Mouse (Mus musculus) forebrain, embryonic 14.5 days (tissue): ENCODE results near the gene Palm2. TPM values are rescaled to one million over a fixed set of nuclear protein-coding genes. Genes with fewer than 3 reads are reported as not detected.

ENCODE experiments used
- ATAC-seq: fragments of 200-750 bp; cut with Nextera tagmentation; 2 replicates; pipeline ENCODE4 v1.8.0; 2017; ENCODE audit warnings: mild to moderate bottlenecking, moderate library complexity
- DNase-seq: peaks from one replicate; pipeline ENCODE4 v3.0.0-alpha.2; 2015; ENCODE audit warnings: low spot score
- H3K27ac ChIP-seq: fragments of 300-500 bp; sonication (generic); 2 replicates; pipeline ENCODE4 v1.5.1; 2014; ENCODE audit warnings: low read depth, mild to moderate bottlenecking, control low read depth, low read length, moderate library complexity
- H3K27me3 ChIP-seq: fragments of 300-500 bp; sonication (generic); replicated peaks from 2 replicates; pipeline ENCODE4 v1.6.1; 2014; ENCODE audit warnings: low read length, control low read depth, mixed read lengths; ENCODE audit not compliant: control insufficient read depth, insufficient read depth
- H3K36me3 ChIP-seq: fragments of 300-500 bp; sonication (generic); 2 replicates; pipeline ENCODE4 v1.6.1; 2014; ENCODE audit warnings: low read length, control low read depth; ENCODE audit not compliant: control insufficient read depth, insufficient read depth
- H3K4me1 ChIP-seq: fragments of 300-500 bp; sonication (generic); 2 replicates; pipeline ENCODE4 v1.6.1; 2014; ENCODE audit warnings: antibody characterized with exemption, low read length, control low read depth; ENCODE audit not compliant: control insufficient read depth, insufficient read depth
- H3K4me2 ChIP-seq: fragments of 300-500 bp; sonication (generic); 2 replicates; pipeline ENCODE4 v1.6.1; 2014; ENCODE audit warnings: mild to moderate bottlenecking, control low read depth, low read length
- H3K4me3 ChIP-seq: fragments of 300-500 bp; sonication (generic); 2 replicates; pipeline ENCODE4 v1.5.1; 2014; ENCODE audit warnings: low read depth, low read length, control low read depth
- H3K9ac ChIP-seq: fragments of 300-500 bp; sonication (generic); 2 replicates; pipeline ENCODE4 v1.6.1; 2014; ENCODE audit warnings: mild to moderate bottlenecking, low read length, control low read depth, moderate library complexity
- H3K9me3 ChIP-seq: fragments of 300-500 bp; sonication (generic); replicated peaks from 2 replicates; pipeline ENCODE4 v1.6.1; 2016; ENCODE audit warnings: low read length, control low read depth, mixed read lengths; ENCODE audit not compliant: control insufficient read depth
- WGBS: fragments of 180-500 bp; shearing (Covaris S2); extraction: QIAGEN DNeasy Blood & Tissue Kit; methylation state at CpG from one replicate; pipeline ENCODE4 v1.1.7; 2014; 5-methylcytosine and 5-hydroxymethylcytosine counted together
- polyA plus RNA-seq: library from polyadenylated mRNA; unstranded; fragments of >200 nt; fragmentation: Nextera tagmentation; extraction: Ambion mirVana; gene quantifications from 2 replicates; pipeline ENCODE4 v1.2.1, GENCODE M21; 2014

The Palm2 gene
- polyA plus RNA-seq, 1 experiment from 2014 or later, result 2.3 TPM

- WGBS, result 19% methylated on average over 19 of the region's 19 CpGs
- no peaks in the 10 kb centered on the region for H3K27me3 ChIP-seq
- H3K9ac ChIP-seq, result peak overlapping the region; percentile 74
- peak overlapping the region; percentile 93 for H3K4me2 ChIP-seq
- no peak overlapping the region for H3K27ac ChIP-seq
- no peaks in the 10 kb centered on the region for H3K9me3 ChIP-seq
- peak overlapping the region; percentile 64 for H3K4me3 ChIP-seq
- no peaks in the 10 kb centered on the region for H3K36me3 ChIP-seq
- peaks cover 3% of the 10 kb centered on the region; the same call in 1 of the 2 replicates for H3K4me1 ChIP-seq
- DNase-seq, result peak; percentile 20
- peak; percentile 33 for ATAC-seq
Measured at GRCm38 (mm10) chr4:57434705-57435360, 786 bp downstream of the Palm2 start.

- 45% methylated on average over 4 of the region's 4 CpGs for WGBS
- ATAC-seq (no peak), DNase-seq (peak; percentile 16)
- Histone ChIP-seq H3K4me3 (no peak overlapping the region), H3K4me1 (peaks cover 3% of the 10 kb centered on the region; the same call in 1 of the 2 replicates), H3K36me3 (no peaks in the 10 kb centered on the region), H3K27ac (no peak overlapping the region), H3K9ac (no peak overlapping the region), H3K27me3 (no peaks in the 10 kb centered on the region), H3K9me3 (no peaks in the 10 kb centered on the region), H3K4me2 (no peak overlapping the region)
Measured at GRCm38 (mm10) chr4:57436286-57436685, 2.2 kb downstream of the Palm2 start.

- H3K9me3 ChIP-seq, result no peaks in the 10 kb centered on the region
- ATAC-seq, result no peak
- no peak overlapping the region for H3K9ac ChIP-seq
- H3K4me1 ChIP-seq, result no peaks in the 10 kb centered on the region
- no peaks in the 10 kb centered on the region for H3K36me3 ChIP-seq
- WGBS, result 80% methylated on average over 2 of the region's 2 CpGs
- DNase-seq, result no peak
- H3K4me2 ChIP-seq, result no peak overlapping the region
- H3K27me3 ChIP-seq, result no peaks in the 10 kb centered on the region
- no peak overlapping the region for H3K27ac ChIP-seq
- H3K4me3 ChIP-seq, result no peak overlapping the region
Measured at GRCm38 (mm10) chr4:57446082-57446481, 12.0 kb downstream of the Palm2 start.

- no peak for DNase-seq
- 63% methylated on average over 4 of the region's 4 CpGs for WGBS
- H3K4me1 ChIP-seq, result no peaks in the 10 kb centered on the region
- no peak overlapping the region for H3K9ac ChIP-seq
- H3K27me3 ChIP-seq, result no peaks in the 10 kb centered on the region
- ATAC-seq, result no peak
- H3K36me3 ChIP-seq, result no peaks in the 10 kb centered on the region
- no peak overlapping the region for H3K4me2 ChIP-seq
- H3K27ac ChIP-seq, result no peak overlapping the region
- no peaks in the 10 kb centered on the region for H3K9me3 ChIP-seq
- H3K4me3 ChIP-seq, result no peak overlapping the region
Measured at GRCm38 (mm10) chr4:57446854-57447444, 12.9 kb downstream of the Palm2 start.

- WGBS, result 25% methylated on average over 3 of the region's 3 CpGs
- Histone ChIP-seq H3K27ac (no peak overlapping the region), H3K4me2 (no peak overlapping the region), H3K9me3 (no peaks in the 10 kb centered on the region), H3K4me3 (no peak overlapping the region), H3K27me3 (no peaks in the 10 kb centered on the region), H3K4me1 (no peaks in the 10 kb centered on the region), H3K36me3 (no peaks in the 10 kb centered on the region), H3K9ac (no peak overlapping the region)
- DNase-seq, result peak; percentile 55
- ATAC-seq, result no peak
Measured at GRCm38 (mm10) chr4:57451896-57452295, 17.8 kb downstream of the Palm2 start.

- no peak for ATAC-seq
- 94% methylated on average over 5 of the region's 5 CpGs for WGBS
Measured at GRCm38 (mm10) chr4:57452661-57453060, 18.6 kb downstream of the Palm2 start.

GRCm38 (mm10) chr4:57462378-57462777 is 28.3 kb downstream of the Palm2 start:
- Histone ChIP-seq H3K27ac (no peak overlapping the region), H3K4me2 (no peak overlapping the region), H3K9ac (no peak overlapping the region), H3K4me1 (no peaks in the 10 kb centered on the region), H3K4me3 (no peak overlapping the region), H3K9me3 (no peaks in the 10 kb centered on the region), H3K36me3 (no peaks in the 10 kb centered on the region), H3K27me3 (no peaks in the 10 kb centered on the region)
- ATAC-seq (no peak), DNase-seq (peak; percentile 20)
- 41% methylated on average over 2 of the region's 3 CpGs for WGBS

More at GRCm38 (mm10) chr4:57452661-57453060, 18.6 kb downstream of the Palm2 start:
- no peak overlapping the region for H3K9ac ChIP-seq
- no peak for DNase-seq
- no peak overlapping the region for H3K27ac ChIP-seq
- H3K9me3 ChIP-seq, result no peaks in the 10 kb centered on the region
- no peaks in the 10 kb centered on the region for H3K27me3 ChIP-seq
- no peaks in the 10 kb centered on the region for H3K4me1 ChIP-seq
- no peak overlapping the region for H3K4me2 ChIP-seq
- no peaks in the 10 kb centered on the region for H3K36me3 ChIP-seq
- H3K4me3 ChIP-seq, result no peak overlapping the region

- Histone ChIP-seq H3K36me3 (no peaks in the 10 kb centered on the region), H3K27me3 (no peaks in the 10 kb centered on the region), H3K4me3 (no peak overlapping the region), H3K27ac (no peak overlapping the region), H3K9me3 (no peaks in the 10 kb centered on the region), H3K4me1 (no peaks in the 10 kb centered on the region), H3K4me2 (no peak overlapping the region), H3K9ac (no peak overlapping the region)
- WGBS, result 86% methylated on average over 7 of the region's 7 CpGs
- no peak for ATAC-seq
- DNase-seq, result no peak
Measured at GRCm38 (mm10) chr4:57482435-57482834, 48.4 kb downstream of the Palm2 start.

- H3K4me3 ChIP-seq, result no peak overlapping the region
- no peaks in the 10 kb centered on the region for H3K27me3 ChIP-seq
- H3K27ac ChIP-seq, result no peak overlapping the region
- no peaks in the 10 kb centered on the region for H3K4me1 ChIP-seq
- 86% methylated on average over 3 of the region's 3 CpGs for WGBS
- no peaks in the 10 kb centered on the region for H3K36me3 ChIP-seq
- H3K9me3 ChIP-seq, result no peaks in the 10 kb centered on the region
- no peak overlapping the region for H3K9ac ChIP-seq
- ATAC-seq (no peak), DNase-seq (no peak)
- no peak overlapping the region for H3K4me2 ChIP-seq
Measured at GRCm38 (mm10) chr4:57486392-57486791, 52.3 kb downstream of the Palm2 start.
